Mouse (Mus musculus) liver, adult 2 months (tissue): Measurements from ENCODE around the gene Kank3. TPM values are rescaled to one million over a fixed set of nuclear protein-coding genes. Genes with fewer than 3 reads are reported as not detected.

Experiments
- DNase-seq: peaks from one replicate; pipeline ENCODE4 v3.0.0-alpha.2; 2011; ENCODE audit warnings: low read depth, low spot score; ENCODE audit errors: extremely low read depth
- H3K27ac ChIP-seq: fragments of 200-500 bp; replicated peaks from 2 replicates; pipeline ENCODE4 v1.5.1; 2012; ENCODE audit warnings: low read depth, mild to moderate bottlenecking, control low read depth, inconsistent platforms, low read length; ENCODE audit not compliant: insufficient read depth
- H3K27me3 ChIP-seq: fragments of 200-500 bp; 2 replicates; pipeline ENCODE4 v1.6.1; 2012; ENCODE audit warnings: mild to moderate bottlenecking, moderate library complexity, low read length, inconsistent platforms; ENCODE audit not compliant: control insufficient read depth, insufficient read depth
- H3K36me3 ChIP-seq: fragments of 200-500 bp; 2 replicates; pipeline ENCODE4 v1.6.1; 2012; ENCODE audit warnings: low read length, inconsistent platforms; ENCODE audit not compliant: control insufficient read depth, insufficient read depth
- H3K4me1 ChIP-seq: fragments of 200-500 bp; 2 replicates; pipeline ENCODE4 v1.6.1; 2011; ENCODE audit warnings: low read length; ENCODE audit not compliant: control insufficient read depth, insufficient read depth
- H3K4me3 ChIP-seq: fragments of 200-500 bp; 2 replicates; pipeline ENCODE4 v1.5.1; 2011; ENCODE audit warnings: low read depth, mild to moderate bottlenecking, control low read depth, low read length, moderate library complexity; ENCODE audit not compliant: insufficient read depth
- H3K79me2 ChIP-seq: fragments of 200-500 bp; 2 replicates; pipeline ENCODE4 v1.6.1; 2012; ENCODE audit warnings: inconsistent platforms, mild to moderate bottlenecking, low read length, moderate library complexity; ENCODE audit not compliant: control insufficient read depth, insufficient read depth
- H3K9ac ChIP-seq: fragments of 200-500 bp; 2 replicates; pipeline ENCODE4 v1.6.1; 2012; ENCODE audit warnings: low read depth, mild to moderate bottlenecking, control low read depth, inconsistent platforms, low read length
- CTCF ChIP-seq: fragments of 200-500 bp; IDR thresholded peaks from 2 replicates; pipeline ENCODE4 v1.5.1; 2011; ENCODE audit warnings: low read depth, low read length, control low read depth
- POLR2A ChIP-seq: fragments of 200-500 bp; IDR thresholded peaks from 2 replicates; pipeline ENCODE4 v1.6.1; 2011; ENCODE audit warnings: low read length, control low read depth; ENCODE audit not compliant: insufficient read depth; ENCODE audit errors: extremely low read depth
- WGBS: fragments of 180-500 bp; shearing (Covaris S2); methylation state at CpG from one replicate; pipeline ENCODE4 v1.1.7; 2018; 5-methylcytosine and 5-hydroxymethylcytosine counted together
- polyA plus RNA-seq: library from polyadenylated mRNA; depleted of rRNA; stranded (reverse); fragments of >200 nt; gene quantifications from 2 replicates; pipeline ENCODE4 v1.2.3, GENCODE M21; 2012
- total RNA-seq: library from RNA; depleted of rRNA; stranded (reverse); fragments of >200 nt; gene quantifications from 2 replicates; pipeline ENCODE4 v1.2.3, GENCODE M21; 2014

Gene Kank3
- total and polyA plus RNA-seq, 2 experiments = 6.0 to 13.4 TPM

DNA sequence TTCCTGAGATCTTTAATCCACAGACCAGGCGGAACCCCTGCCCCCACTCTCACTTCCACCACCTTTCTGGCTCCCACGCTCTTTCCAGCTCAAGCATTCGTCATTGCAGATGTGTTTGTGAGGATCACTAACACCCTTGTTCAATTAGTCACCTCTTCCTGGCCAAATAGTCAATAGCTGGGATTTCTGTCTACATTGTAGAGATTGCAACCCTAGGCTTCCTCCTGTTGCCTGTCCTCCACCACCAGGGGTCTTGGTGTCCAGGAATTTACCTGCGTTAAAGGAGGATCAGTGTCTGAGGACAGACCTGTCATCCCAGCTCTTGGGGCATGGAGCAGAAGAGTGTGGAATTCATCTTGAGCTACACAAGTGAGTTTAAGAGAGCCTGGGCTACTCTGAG is 28.3 kb upstream of the Kank3 start:
- Histone ChIP-seq H3K79me2 (peaks cover 6% of the 10 kb centered on the region; the same call in 1 of the 2 replicates), H3K4me3 (peak overlapping the region; percentile 93; the same call in 1 of the 2 replicates), H3K27me3 (no peaks in the 10 kb centered on the region), H3K9ac (peak overlapping the region; percentile 19; the same call in 1 of the 2 replicates), H3K4me1 (peaks cover 31% of the 10 kb centered on the region), H3K27ac (peak overlapping the region; percentile 46), H3K36me3 (peaks cover 25% of the 10 kb centered on the region)
- no peak for TF ChIP-seq POLR2A
- TF ChIP-seq CTCF = no peak
- no peak for DNase-seq
- WGBS = 44% methylated on average over 4 of the region's 4 CpGs

DNA sequence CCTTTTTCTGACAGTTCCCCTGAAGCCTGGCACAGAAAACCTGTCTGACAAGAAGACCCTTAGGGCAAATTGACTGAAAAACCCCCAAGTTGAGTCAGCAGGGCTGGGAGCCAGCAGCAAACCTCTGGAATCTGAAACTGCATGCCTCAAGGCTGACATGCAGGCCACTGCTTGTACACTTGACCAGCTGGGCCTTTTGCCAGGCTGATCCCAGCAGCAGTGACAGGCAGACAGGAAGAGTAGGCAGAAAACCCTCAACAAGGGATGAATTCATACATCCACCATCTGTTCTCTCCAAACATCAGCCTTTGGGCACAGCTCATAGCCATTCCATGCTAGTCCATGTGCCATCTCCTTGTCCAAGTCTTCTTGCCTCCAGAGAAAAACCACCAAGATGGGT is 26.9 kb upstream of the Kank3 start:
- TF ChIP-seq CTCF (no peak), POLR2A (no peak)
- Histone ChIP-seq H3K27ac (no peak overlapping the region), H3K79me2 (peaks cover 6% of the 10 kb centered on the region; the same call in 1 of the 2 replicates), H3K4me1 (peaks cover 23% of the 10 kb centered on the region), H3K36me3 (peaks cover 11% of the 10 kb centered on the region), H3K9ac (no peak overlapping the region), H3K4me3 (no peak overlapping the region), H3K27me3 (no peaks in the 10 kb centered on the region)
- DNase-seq = peak; percentile 80

DNA sequence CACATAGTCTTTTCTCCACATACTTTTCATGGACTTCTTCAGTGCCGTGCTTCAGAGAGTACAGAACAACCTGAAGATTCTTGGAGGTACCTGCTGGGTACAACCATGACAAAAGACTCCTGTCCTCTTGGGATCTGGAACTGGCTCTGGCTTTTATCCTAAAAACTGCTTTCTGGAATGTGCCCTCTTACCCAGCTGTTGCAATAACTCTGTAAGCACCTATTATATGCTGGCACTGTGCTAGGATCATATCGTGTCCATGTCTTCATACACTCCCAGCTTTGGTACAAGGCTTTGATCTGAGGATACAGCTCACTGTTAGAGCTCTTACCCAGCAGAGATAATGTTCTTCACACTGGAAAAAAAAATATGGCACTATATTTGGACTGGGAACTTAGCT is 25.4 kb upstream of the Kank3 start:
- Histone ChIP-seq H3K79me2 (peaks cover 6% of the 10 kb centered on the region; the same call in 1 of the 2 replicates), H3K4me1 (peaks cover 20% of the 10 kb centered on the region), H3K4me3 (no peak overlapping the region), H3K9ac (no peak overlapping the region), H3K27ac (no peak overlapping the region), H3K36me3 (peaks cover 3% of the 10 kb centered on the region; the same call in 1 of the 2 replicates), H3K27me3 (no peaks in the 10 kb centered on the region)
- peak; percentile 90 for DNase-seq
- 41% methylated on average over 2 of the region's 2 CpGs for WGBS
- TF ChIP-seq POLR2A (no peak), CTCF (no peak)

DNA sequence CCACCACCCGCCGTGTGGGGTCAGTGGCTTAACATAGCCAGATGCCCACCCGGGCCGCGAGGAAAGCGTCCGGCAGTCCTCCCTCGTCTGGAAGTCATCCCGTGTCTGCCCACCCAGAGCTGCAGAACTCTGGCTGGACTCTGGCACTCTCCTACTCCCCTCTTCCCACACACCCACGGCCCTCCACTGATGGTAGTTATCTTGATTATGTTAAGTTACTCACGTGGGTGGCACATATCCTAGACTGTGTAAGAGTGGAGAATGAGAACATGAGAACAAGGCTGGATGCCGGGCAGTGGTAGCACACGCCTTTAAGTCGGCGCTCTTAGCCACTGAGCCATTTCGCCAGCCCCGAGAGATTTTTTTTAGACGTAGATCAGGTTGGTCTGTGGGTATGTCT is 23.9 kb upstream of the Kank3 start:
- no peak overlapping the region for H3K4me3 ChIP-seq
- no peaks in the 10 kb centered on the region for H3K27me3 ChIP-seq
- TF ChIP-seq POLR2A = no peak
- TF ChIP-seq CTCF = no peak
- 96% methylated on average over 18 of the region's 18 CpGs for WGBS
- no peaks in the 10 kb centered on the region for H3K36me3 ChIP-seq
- H3K79me2 ChIP-seq = no peaks in the 10 kb centered on the region
- H3K4me1 ChIP-seq = peaks cover 20% of the 10 kb centered on the region
- no peak for DNase-seq
- no peak overlapping the region for H3K27ac ChIP-seq
- no peak overlapping the region for H3K9ac ChIP-seq

DNA sequence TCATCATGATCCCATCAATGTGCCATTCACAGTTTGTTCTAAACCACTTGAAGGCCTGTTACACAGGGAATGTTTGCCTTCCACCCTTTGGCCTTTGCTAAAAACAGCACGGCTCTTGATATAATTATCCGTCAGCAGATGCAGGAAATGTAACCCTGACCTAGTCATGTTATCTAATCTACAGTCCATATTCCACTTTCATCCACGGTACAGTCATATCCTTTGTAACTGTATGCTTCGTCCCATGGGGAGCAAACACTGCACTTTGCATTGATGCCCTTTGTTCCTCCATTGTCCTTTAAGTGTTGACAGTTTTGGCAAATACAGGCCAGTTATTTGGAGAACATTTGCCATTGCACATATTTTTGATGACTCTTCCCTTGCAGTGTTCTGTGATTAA is 21.6 kb upstream of the Kank3 start:
- no peak overlapping the region for H3K27ac ChIP-seq
- no peaks in the 10 kb centered on the region for H3K27me3 ChIP-seq
- no peak for TF ChIP-seq POLR2A
- TF ChIP-seq CTCF = no peak
- no peak overlapping the region for H3K4me3 ChIP-seq
- H3K9ac ChIP-seq = no peak overlapping the region
- no peaks in the 10 kb centered on the region for H3K36me3 ChIP-seq
- WGBS = 11% methylated on average over 4 of the region's 4 CpGs
- H3K4me1 ChIP-seq = peaks cover 8% of the 10 kb centered on the region; the same call in 1 of the 2 replicates
- no peaks in the 10 kb centered on the region for H3K79me2 ChIP-seq
- DNase-seq = peak; percentile 67

DNA sequence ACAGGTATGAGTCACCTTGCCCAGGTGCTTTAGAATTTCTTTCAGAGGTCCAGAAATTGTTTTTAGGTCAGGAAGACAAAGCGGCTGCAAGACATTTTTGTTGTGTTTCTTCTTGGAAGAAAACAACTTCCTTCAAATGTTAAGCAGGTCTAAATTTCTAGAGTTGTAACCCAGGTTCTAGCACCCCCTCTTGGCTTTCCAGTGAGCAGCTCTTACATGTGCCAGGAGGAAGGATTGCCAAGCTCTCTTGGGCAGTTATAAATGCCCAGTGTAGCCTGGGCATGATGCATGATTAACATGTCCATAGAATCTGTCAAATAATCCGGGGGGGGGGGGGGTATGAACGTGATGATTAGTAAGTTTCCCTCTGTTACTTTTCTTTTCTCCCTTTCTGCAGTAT is 12.0 kb upstream of the Kank3 start:
- TF ChIP-seq CTCF = peak; percentile 27; the same call in 1 of the 2 replicates
- no peak for TF ChIP-seq POLR2A
- peak; percentile 74 for DNase-seq
- no peak overlapping the region for H3K27ac ChIP-seq
- no peak overlapping the region for H3K4me3 ChIP-seq
- WGBS = 45% methylated on average over 3 of the region's 3 CpGs
- no peaks in the 10 kb centered on the region for H3K79me2 ChIP-seq
- H3K9ac ChIP-seq = no peak overlapping the region
- H3K27me3 ChIP-seq = no peaks in the 10 kb centered on the region
- peaks cover 4% of the 10 kb centered on the region for H3K4me1 ChIP-seq
- H3K36me3 ChIP-seq = no peaks in the 10 kb centered on the region
